Comparison of ENCODE assay signal across 10 mouse cellular contexts in the genomic region with DNA sequence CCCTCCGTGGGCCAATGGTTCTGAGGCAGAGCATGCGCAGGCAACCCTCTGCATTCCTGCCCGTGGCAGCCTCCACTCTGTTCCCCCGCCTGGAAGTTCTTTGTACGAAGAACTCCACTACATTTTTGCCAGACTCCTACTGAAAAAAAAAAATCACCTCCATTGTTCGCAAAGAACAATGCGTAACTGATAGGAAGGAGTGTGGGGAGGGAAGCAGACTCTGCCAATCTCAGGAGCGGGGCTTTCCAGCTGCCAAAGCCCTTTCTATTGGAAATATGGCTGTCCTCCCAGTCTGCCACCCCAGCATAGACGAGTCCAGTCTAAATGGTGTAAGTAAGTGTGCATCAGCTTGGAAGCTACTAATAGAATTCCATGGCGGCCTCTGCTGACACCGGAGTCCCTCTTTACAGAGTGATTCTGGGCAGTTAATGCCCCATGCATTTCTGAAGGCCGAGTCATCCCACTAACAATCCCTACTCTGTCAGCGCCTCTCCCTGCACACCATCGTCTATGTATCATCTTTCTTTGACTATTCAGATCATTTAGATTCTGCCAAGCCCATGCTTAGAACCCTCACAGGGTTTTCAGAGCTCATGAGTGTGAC.
A peak's percentile ranks its signal among the peaks of the same experiment; 100 is the strongest.
DNase-seq lines count a peak whose midpoint lies in the region; ATAC-seq and TF ChIP-seq lines count a peak whose summit lies in the region.
"Had no signal": no experiment of that assay in that cellular context is flagged by ENCODE, and none has a peak within 500 bp of the region (broad histone marks: within the 10 kb centered on the region; RNA-seq: fewer than 3 reads in every experiment).

No protein-coding gene starts in this region.

- no peak overlapping the region for H3K4me2 ChIP-seq in heart, embryonic 12.5 days
- no peak overlapping the region for H3K4me2 ChIP-seq in stomach, embryonic 14.5 days (replicated peaks; ENCODE audit: low read depth, low read length)
- H3K4me2 ChIP-seq in stomach, postnatal 0 days (replicated peaks; ENCODE audit: low read depth), result no peak overlapping the region
- 0 out of 2 replicates have a peak overlapping the region, but pooled peaks have one; percentile 5 for H3K4me2 ChIP-seq in hindbrain, postnatal 0 days (ENCODE audit: low read depth, low read length)
- H3K4me2 ChIP-seq: intestine, embryonic 15.5 days had no signal

- 0 out of 2 replicates have a peak, but pooled peaks have one; percentile 24 for ATAC-seq in heart, embryonic 12.5 days (ENCODE audit: insufficient number of reproducible peaks, low FRiP score)
- no peak for ATAC-seq in stomach, embryonic 14.5 days (ENCODE audit: insufficient number of reproducible peaks, insufficient read depth, low FRiP score, low read depth)
- ATAC-seq in stomach, postnatal 0 days (ENCODE audit: low FRiP score, low TSS enrichment), result no peak
- ATAC-seq in hindbrain, postnatal 0 days, result peak; percentile 63
- ATAC-seq: intestine, embryonic 15.5 days had no signal

- H3K9ac ChIP-seq in heart, embryonic 12.5 days, result no peak overlapping the region
- no peak overlapping the region for H3K9ac ChIP-seq in stomach, embryonic 14.5 days (replicated peaks; ENCODE audit: low read depth, low read length)
- H3K9ac ChIP-seq in stomach, postnatal 0 days (ENCODE audit: low read length), result no peak overlapping the region
- no peak overlapping the region for H3K9ac ChIP-seq in hindbrain, postnatal 0 days (replicated peaks; ENCODE audit: low read length)
- H3K9ac ChIP-seq: intestine, embryonic 15.5 days had no signal

- peak overlapping the region; percentile 0; the same call in 1 of the 2 replicates for H3K27ac ChIP-seq in heart, embryonic 12.5 days (ENCODE audit: poor library complexity, severe bottlenecking)
- H3K27ac ChIP-seq in stomach, embryonic 14.5 days (ENCODE audit: low read length), result peak overlapping the region; percentile 30; the same call in 1 of the 2 replicates
- H3K27ac ChIP-seq in stomach, postnatal 0 days (replicated peaks), result no peak overlapping the region
- no peak overlapping the region for H3K27ac ChIP-seq in hindbrain, postnatal 0 days
- H3K27ac ChIP-seq: intestine, embryonic 15.5 days had no signal

- peaks cover 3% of the 10 kb centered on the region; the same call in 1 of the 2 replicates for H3K9me3 ChIP-seq in heart, embryonic 12.5 days (replicated peaks)
- H3K9me3 ChIP-seq in stomach, embryonic 14.5 days (ENCODE audit: control insufficient read depth, low read depth, low read length), result 0 out of 2 replicates have a peak, but pooled peaks cover 2% of the 10 kb centered on the region
- no peaks in the 10 kb centered on the region for H3K9me3 ChIP-seq in stomach, postnatal 0 days (ENCODE audit: control insufficient read depth, low read length)
- no peaks in the 10 kb centered on the region for H3K9me3 ChIP-seq in hindbrain, postnatal 0 days (ENCODE audit: low read length)
- H3K9me3 ChIP-seq: intestine, embryonic 15.5 days had no signal

- peaks cover 3% of the 10 kb centered on the region; the same call in 1 of the 2 replicates for H3K36me3 ChIP-seq in heart, embryonic 12.5 days
- no peaks in the 10 kb centered on the region for H3K36me3 ChIP-seq in stomach, embryonic 14.5 days (ENCODE audit: control insufficient read depth, insufficient read depth, low read length)
- H3K36me3 ChIP-seq in stomach, postnatal 0 days (ENCODE audit: control insufficient read depth, insufficient read depth, low read length), result no peaks in the 10 kb centered on the region
- no peaks in the 10 kb centered on the region for H3K36me3 ChIP-seq in hindbrain, postnatal 0 days (ENCODE audit: insufficient read depth, low read length)
- H3K36me3 ChIP-seq: intestine, embryonic 15.5 days had no signal

- TF ChIP-seq EP300 in stomach, postnatal 0 days (optimal IDR thresholded peaks at IDR 0.05), result no peak

- no peak for TF ChIP-seq CTCF in stomach, postnatal 0 days (IDR thresholded peaks at IDR 0.05; ENCODE audit: low read depth)
- TF ChIP-seq CTCF in hindbrain, postnatal 0 days (IDR thresholded peaks at IDR 0.05; ENCODE audit: low read depth), result no peak

- no peak overlapping the region for H3K4me3 ChIP-seq in heart, embryonic 12.5 days
- no peak overlapping the region for H3K4me3 ChIP-seq in stomach, embryonic 14.5 days (ENCODE audit: low read depth, low read length)
- H3K4me3 ChIP-seq in stomach, postnatal 0 days (ENCODE audit: low read depth, low read length), result no peak overlapping the region
- no peak overlapping the region for H3K4me3 ChIP-seq in hindbrain, postnatal 0 days (ENCODE audit: low read length)
- H3K4me3 ChIP-seq: intestine, embryonic 15.5 days; myocyte had no signal

- H3K4me1 ChIP-seq in heart, embryonic 12.5 days (replicated peaks), result peaks cover 31% of the 10 kb centered on the region
- peaks cover 13% of the 10 kb centered on the region; the same call in 1 of the 2 replicates for H3K4me1 ChIP-seq in stomach, embryonic 14.5 days (ENCODE audit: control insufficient read depth, insufficient read depth, low read length)
- H3K4me1 ChIP-seq in stomach, postnatal 0 days (replicated peaks; ENCODE audit: control insufficient read depth, insufficient read depth), result no peaks in the 10 kb centered on the region
- peaks cover 9% of the 10 kb centered on the region; the same call in 1 of the 2 replicates for H3K4me1 ChIP-seq in hindbrain, postnatal 0 days (ENCODE audit: insufficient read depth, low read length)
- H3K4me1 ChIP-seq: intestine, embryonic 15.5 days had no signal

- no peaks in the 10 kb centered on the region for H3K27me3 ChIP-seq in heart, embryonic 12.5 days (replicated peaks)
- no peaks in the 10 kb centered on the region for H3K27me3 ChIP-seq in stomach, embryonic 14.5 days (ENCODE audit: control insufficient read depth, insufficient read depth, low read length)
- no peaks in the 10 kb centered on the region for H3K27me3 ChIP-seq in stomach, postnatal 0 days (ENCODE audit: control insufficient read depth, insufficient read depth, low read length)
- no peaks in the 10 kb centered on the region for H3K27me3 ChIP-seq in hindbrain, postnatal 0 days (ENCODE audit: insufficient read depth, low read length)
- H3K27me3 ChIP-seq: intestine, embryonic 15.5 days had no signal

- 40% methylated on average over 14 of the region's 14 CpGs for WGBS in heart, embryonic 12.5 days
- 63% methylated on average over 14 of the region's 14 CpGs for WGBS in stomach, embryonic 14.5 days
- 50% methylated on average over 14 of the region's 14 CpGs for WGBS in stomach, postnatal 0 days
- WGBS in hindbrain, postnatal 0 days, result 36% methylated on average over 14 of the region's 14 CpGs

- no peak for DNase-seq in heart, adult 8-10 months (ENCODE audit: low spot score)
- no peak for DNase-seq in stomach, postnatal 0 days (ENCODE audit: low spot score)
- DNase-seq in hindbrain, postnatal 0 days (ENCODE audit: low spot score), result peak; percentile 23
- DNase-seq in telencephalon, adult 2 months (ENCODE audit: low read depth, low spot score), result peak; percentile 40
- no peak for DNase-seq in cerebellum, adult 8-10 months
- DNase-seq in cerebellum, postnatal 14 days, result no peak

Comparison
In these comparisons a context has a peak if more than half of its experiments do, and no peak if none do; other contexts are left out.
1. H3K27ac ChIP-seq: peak in heart, embryonic 12.5 days (single experiment) and stomach, embryonic 14.5 days (single experiment); none in stomach, postnatal 0 days (single experiment) and hindbrain, postnatal 0 days (single experiment).
2. ATAC-seq: peak in heart, embryonic 12.5 days (single experiment) and hindbrain, postnatal 0 days (single experiment); none in stomach, embryonic 14.5 days (single experiment) and stomach, postnatal 0 days (single experiment).
3. DNase-seq: peak in hindbrain, postnatal 0 days (single experiment) and telencephalon, adult 2 months (single experiment); none in heart, adult 8-10 months (single experiment), stomach, postnatal 0 days (single experiment), cerebellum, adult 8-10 months (single experiment) and cerebellum, postnatal 14 days (0 of 2).